Mouse (Mus musculus): ENCODE measurements around the gene Stk24. TPM values are rescaled to one million over a fixed set of nuclear protein-coding genes. Genes with fewer than 3 reads are reported as not detected.

Stk24 gene
- total and polyA plus RNA-seq, 3 experiments: 62.5 to 79.3 TPM; not detected in 1

- no peak overlapping the region for H3K9ac ChIP-seq (ENCODE audit: control insufficient read depth, low read depth, low read length, poor library complexity, severe bottlenecking)
- TF ChIP-seq MAX (IDR thresholded peaks at IDR 0.05; ENCODE audit: low read length) (no peak), CHD2 (IDR thresholded peaks at IDR 0.05; ENCODE audit: low read length) (no peak), POLR2A (IDR thresholded peaks at IDR 0.05; ENCODE audit: control insufficient read depth in 1 of 2, insufficient read depth in 1 of 2, low read depth in 1 of 2, low read length in 2 of 2, poor library complexity in 1 of 2) (no peak), BHLHE40 (IDR thresholded peaks at IDR 0.05; ENCODE audit: borderline replicate concordance, low read depth, low read length) (no peak), TCF12 (IDR thresholded peaks at IDR 0.05; ENCODE audit: low read depth, low read length) (no peak), MAFK (IDR thresholded peaks at IDR 0.05; ENCODE audit: borderline replicate concordance, low read depth, low read length) (no peak), USF2 (IDR thresholded peaks at IDR 0.05; ENCODE audit: borderline replicate concordance in 1 of 2, insufficient read depth in 1 of 2, low read depth in 1 of 2, low read length in 2 of 2) (no peak), GABPA (IDR thresholded peaks at IDR 0.05; ENCODE audit: low read depth, low read length) (no peak), ZKSCAN1 (IDR thresholded peaks at IDR 0.05; ENCODE audit: low read depth, low read length) (no peak), ZC3H11A (IDR thresholded peaks at IDR 0.05; ENCODE audit: low read depth, low read length) (no peak), SIN3A (IDR thresholded peaks at IDR 0.05; ENCODE audit: low read length) (no peak), RCOR1 (IDR thresholded peaks at IDR 0.05; ENCODE audit: low read depth, low read length) (no peak), NRF1 (IDR thresholded peaks at IDR 0.05; ENCODE audit: insufficient read depth, low read depth, low read length, poor library complexity, severe bottlenecking) (no peak), USF1 (IDR thresholded peaks at IDR 0.05; ENCODE audit: low read depth, low read length) (no peak), MYB (IDR thresholded peaks at IDR 0.05; ENCODE audit: low read depth, low read length) (no peak), POLR2AphosphoS2 (IDR thresholded peaks at IDR 0.05; ENCODE audit: low read length) (no peak)
- no peaks in the 10 kb centered on the region for H3K9me3 ChIP-seq (replicated peaks; ENCODE audit: insufficient read depth, low read length)
- no peaks in the 10 kb centered on the region for H3K27me3 ChIP-seq (ENCODE audit: control insufficient read depth in 1 of 2, insufficient read depth in 2 of 2, low read length in 2 of 2)
- peaks cover 77% of the 10 kb centered on the region for H3K79me2 ChIP-seq (ENCODE audit: control insufficient read depth, insufficient read depth, low read length, poor library complexity)
- peaks cover 0 to 10% of the 10 kb centered on the region in 2 experiments for H3K36me3 ChIP-seq (ENCODE audit: control insufficient read depth in 1 of 2, insufficient read depth in 2 of 2, low read length in 2 of 2)
- DNase-seq (ENCODE audit: low read depth, low spot score): no peak
- H3K4me1 ChIP-seq (ENCODE audit: control insufficient read depth in 1 of 2, insufficient read depth in 2 of 2, low read length in 2 of 2): peaks cover 7 to 13% of the 10 kb centered on the region in 2 experiments
- H3K4me3 ChIP-seq (ENCODE audit: control insufficient read depth in 1 of 2, insufficient read depth in 1 of 2, low read depth in 2 of 2, low read length in 2 of 2): no peak overlapping the region
- no peak overlapping the region for H3K27ac ChIP-seq (ENCODE audit: control insufficient read depth, low read depth, low read length)
Observed at GRCm38 (mm10) chr14:121350011-121350410, 29.8 kb downstream of the Stk24 start.

DNA sequence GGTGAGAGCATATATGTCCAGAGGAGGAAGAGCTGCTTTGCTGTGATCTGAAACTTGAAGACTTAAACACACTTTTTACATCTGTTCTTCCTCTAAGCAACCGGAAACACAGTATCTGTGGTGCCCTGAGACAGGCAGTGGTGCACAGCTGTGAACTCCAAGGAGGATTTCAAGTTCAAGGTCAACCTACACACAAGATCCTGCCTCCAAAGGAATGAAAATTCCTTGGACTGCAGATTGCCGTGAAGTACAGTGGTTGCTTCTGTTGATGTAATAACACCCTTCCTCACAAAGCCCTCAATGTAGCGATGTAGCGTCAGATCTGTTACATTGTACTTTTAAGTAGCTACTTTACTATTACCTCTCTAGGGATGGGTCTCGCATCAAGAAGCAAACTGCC is 30.5 kb downstream of the Stk24 start:
- TF ChIP-seq USF1 (IDR thresholded peaks at IDR 0.05; ENCODE audit: low read depth, low read length) (no peak), CTCF (IDR thresholded peaks at IDR 0.05 in 2 of 3, conservative IDR thresholded peaks at IDR 0.05 in 1 of 3; ENCODE audit: control insufficient read depth in 1 of 3, insufficient read depth in 1 of 3, low read depth in 2 of 3, low read length in 3 of 3, poor library complexity in 1 of 3, severe bottlenecking in 1 of 3) (no peak), EP300 (IDR thresholded peaks at IDR 0.05; ENCODE audit: low read depth in 1 of 2, low read length in 2 of 2) (no peak), ZMIZ1 (IDR thresholded peaks at IDR 0.05; ENCODE audit: low read depth, low read length) (no peak), MAX (IDR thresholded peaks at IDR 0.05; ENCODE audit: low read length) (no peak)
- H3K9me3 ChIP-seq (replicated peaks; ENCODE audit: insufficient read depth, low read length): no peaks in the 10 kb centered on the region
- no peaks in the 10 kb centered on the region for H3K27me3 ChIP-seq (ENCODE audit: control insufficient read depth in 1 of 2, insufficient read depth in 2 of 2, low read length in 2 of 2)
- no peak overlapping the region for H3K4me3 ChIP-seq (ENCODE audit: control insufficient read depth in 1 of 2, insufficient read depth in 1 of 2, low read depth in 2 of 2, low read length in 2 of 2)
- H3K27ac ChIP-seq (ENCODE audit: control insufficient read depth, low read depth, low read length): no peak overlapping the region
- H3K36me3 ChIP-seq (ENCODE audit: control insufficient read depth in 1 of 2, insufficient read depth in 2 of 2, low read length in 2 of 2): peaks cover 0 to 4% of the 10 kb centered on the region in 2 experiments
- peaks cover 2 to 7% of the 10 kb centered on the region in 2 experiments for H3K4me1 ChIP-seq (ENCODE audit: control insufficient read depth in 1 of 2, insufficient read depth in 2 of 2, low read length in 2 of 2)
- no peak for DNase-seq (ENCODE audit: low read depth, low spot score)
- H3K79me2 ChIP-seq (ENCODE audit: control insufficient read depth, insufficient read depth, low read length, poor library complexity): peaks cover 75% of the 10 kb centered on the region
- no peak overlapping the region for H3K9ac ChIP-seq (ENCODE audit: control insufficient read depth, low read depth, low read length, poor library complexity, severe bottlenecking)
